Mouse (Mus musculus): ENCODE measurements around the gene Rsph1.

The Rsph1 gene

DNA sequence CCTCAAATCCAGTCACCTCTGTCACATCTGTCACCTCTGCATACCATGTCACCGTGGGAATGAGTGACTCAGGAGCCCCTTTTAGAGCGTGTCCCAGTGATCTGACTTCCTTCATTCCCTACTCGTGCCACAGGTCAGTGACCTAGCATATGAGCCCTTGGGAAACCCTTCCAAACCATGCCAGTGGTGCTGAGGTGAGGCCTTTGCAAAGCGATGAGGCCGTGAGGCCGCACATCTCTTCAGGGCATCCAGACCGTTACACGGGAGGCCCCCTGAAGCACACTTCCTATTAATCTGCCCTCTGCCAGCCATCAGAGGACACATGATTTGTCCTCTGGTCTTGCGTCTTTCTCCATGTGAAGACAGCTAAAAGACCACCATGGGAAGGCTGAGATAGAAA is 2.4 kb upstream of the Rsph1 start:
- CTCF ChIA-PET: no interaction called here

DNA sequence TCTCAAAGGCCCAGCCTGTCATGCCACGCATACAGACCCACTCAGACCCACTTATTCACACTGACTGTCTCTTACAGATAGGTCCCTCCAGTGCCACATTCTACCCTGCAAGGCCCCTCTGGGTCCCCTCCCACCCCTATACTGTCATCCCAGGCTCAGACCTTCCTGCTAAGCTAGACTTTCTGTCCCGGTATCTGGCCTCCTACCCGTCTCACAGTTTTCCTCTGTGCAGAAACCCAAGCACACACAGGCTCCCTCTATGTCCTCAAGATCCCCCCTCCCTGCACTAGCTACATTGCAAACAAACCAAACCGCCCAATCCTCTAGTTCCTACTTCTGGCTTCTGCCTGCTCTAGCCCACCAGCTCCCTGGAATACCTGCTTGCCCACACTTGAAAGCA is 748 bp upstream of the Rsph1 start:
- CTCF ChIA-PET: interaction anchor here (0.6 to 0.8 kb wide), 2 partner anchors 10 to 13 kb away, joined by 3 to 7 read pairs; no protein-coding TSS in a partner anchor

DNA sequence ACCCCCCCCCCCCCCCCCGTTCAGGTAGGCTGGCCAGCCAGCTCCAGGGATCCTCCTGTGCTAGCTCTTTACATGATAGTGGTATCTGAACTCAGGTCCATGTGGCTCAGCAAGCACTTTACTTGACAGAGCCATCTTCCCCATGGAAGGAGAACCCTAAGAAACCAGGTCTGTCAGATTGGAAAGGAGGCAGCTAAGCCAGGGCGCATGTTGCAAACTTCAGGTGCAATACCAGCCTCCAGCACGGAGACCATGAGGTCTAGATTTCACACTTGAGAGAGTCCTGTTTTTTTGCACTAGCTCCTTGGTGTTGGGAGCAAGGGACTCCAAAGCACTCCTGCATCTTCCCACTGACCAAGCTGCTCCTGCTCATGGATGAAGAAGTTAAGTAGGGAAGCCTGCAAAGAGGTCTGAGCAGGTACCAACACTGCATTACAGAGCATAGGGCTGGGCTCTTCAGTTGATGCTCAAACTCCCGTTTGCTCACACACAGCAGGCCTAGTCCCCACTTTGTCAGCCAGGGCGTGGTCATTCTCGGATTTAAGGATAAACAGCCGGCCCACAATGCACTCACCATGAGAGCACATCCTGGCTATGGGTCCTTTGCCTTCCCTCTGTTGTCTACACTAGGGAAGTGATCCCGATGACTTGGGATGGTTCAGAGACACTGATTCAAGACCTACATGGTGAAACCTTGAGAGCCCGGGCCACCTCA is 819 bp downstream of the Rsph1 start:
- CTCF ChIA-PET: interaction anchor here (0.6 to 1.1 kb wide), 3 partner anchors 20 to 22 kb away, joined by 3 to 6 read pairs (median 3); no protein-coding TSS in a partner anchor

DNA sequence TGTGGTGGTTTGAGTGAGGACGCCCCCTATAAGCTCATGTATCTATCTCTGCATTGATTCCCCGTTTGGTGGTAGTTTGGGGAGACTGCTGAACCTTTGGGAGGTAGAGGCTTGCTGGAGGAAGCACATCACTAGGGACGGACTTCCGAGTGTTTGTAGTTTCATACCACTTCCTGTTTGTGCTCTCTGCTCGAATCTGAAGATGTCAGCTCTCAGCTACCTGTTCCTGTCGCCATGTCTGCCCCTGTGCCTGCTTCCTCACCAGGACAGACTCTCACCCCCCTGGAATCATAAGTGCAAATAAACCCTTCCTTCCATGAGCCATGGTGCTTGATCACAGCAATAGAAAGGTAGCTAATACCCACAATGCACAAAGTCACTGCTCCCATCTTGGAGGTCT is 2.0 kb downstream of the Rsph1 start:
- CTCF ChIA-PET: no interaction called here

DNA sequence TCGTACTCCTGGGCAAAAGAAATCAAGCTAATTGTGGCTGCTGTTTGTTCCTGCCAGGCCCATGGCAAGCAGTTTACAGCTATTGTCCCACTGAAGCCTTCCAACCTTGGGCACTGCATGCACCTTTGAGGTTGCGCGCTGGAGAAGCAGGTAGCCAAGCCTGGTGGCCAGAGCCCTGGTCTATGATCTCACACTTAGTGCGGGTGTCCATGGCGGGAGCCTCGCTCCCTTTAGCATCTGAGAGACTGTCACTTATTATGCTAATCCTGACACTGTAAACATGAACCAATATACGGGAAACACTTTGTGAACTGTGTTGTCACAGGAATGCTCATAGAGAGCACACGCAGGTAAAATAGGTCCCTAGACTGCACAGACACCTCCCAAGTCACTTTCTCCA is 3.6 kb downstream of the Rsph1 start:
- CTCF ChIA-PET: no interaction called here

DNA sequence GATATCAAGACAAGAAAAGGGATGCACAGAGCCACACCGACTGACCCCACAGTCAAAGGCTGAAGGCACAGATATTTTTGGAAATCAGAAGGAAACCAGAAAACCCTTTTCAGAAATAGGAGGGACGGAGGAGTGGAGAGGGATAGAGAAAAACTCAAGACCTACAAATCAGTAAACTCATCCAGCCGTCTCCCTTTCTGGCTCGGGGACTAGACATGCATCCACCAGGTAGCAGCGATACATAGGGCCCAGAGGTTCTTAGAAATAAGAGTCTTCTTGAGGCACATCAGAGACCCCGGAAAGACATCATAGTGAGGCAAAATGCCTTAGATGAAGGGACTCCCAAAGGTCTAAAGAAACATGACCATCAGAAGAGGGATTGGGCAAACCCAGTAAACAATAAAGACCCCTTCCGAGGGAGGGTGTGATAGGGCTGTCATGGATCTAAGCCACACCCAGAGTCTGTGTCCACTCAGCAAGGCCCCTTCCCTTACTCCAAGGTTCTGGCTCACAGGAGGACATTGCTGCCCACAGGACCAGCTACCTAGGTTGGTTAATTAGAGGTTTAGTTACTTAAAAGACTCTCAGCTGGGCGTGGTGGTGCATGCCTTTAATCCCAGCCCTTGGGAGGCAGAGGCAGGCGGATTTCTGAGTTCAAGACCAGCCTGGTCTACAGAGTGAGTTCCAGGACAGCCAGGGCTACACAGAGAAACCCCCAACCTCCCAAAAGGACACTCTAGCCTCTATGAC is 4.6 kb downstream of the Rsph1 start:
- CTCF ChIA-PET: no interaction called here

DNA sequence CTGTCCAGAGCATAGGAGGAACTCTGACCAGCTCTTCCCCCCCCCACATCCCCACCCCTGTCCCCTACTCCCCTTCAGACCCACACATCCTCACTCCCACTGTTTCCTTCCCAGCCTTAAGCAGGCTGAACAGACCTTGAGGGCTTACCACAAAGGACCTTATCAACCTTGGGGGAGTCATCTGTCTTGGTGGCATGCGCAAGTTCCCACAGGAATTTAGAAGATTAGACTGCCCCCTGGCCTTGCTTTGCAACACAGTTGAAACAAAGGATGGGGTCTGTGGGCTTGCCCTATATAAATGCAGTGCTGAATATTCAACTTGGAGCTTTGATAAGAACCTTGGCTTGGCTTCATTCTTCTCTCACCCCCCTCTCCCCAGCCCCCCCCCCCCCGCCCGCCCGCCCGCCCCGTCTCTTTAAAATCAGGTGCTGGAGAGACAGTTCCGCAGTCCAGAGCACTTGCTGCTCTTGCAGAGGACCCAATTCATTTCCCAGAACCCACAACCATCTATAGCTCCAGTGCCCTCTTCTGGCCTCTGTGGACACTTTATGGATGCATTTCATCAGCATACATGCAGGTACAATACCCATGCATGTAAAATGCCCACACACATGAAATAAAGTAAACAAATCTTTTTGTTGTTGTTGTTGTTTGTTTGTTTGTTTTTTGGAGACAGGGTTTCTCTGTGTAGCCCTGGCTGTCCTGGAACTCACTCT is 5.9 kb downstream of the Rsph1 start:
- CTCF ChIA-PET: no interaction called here

DNA sequence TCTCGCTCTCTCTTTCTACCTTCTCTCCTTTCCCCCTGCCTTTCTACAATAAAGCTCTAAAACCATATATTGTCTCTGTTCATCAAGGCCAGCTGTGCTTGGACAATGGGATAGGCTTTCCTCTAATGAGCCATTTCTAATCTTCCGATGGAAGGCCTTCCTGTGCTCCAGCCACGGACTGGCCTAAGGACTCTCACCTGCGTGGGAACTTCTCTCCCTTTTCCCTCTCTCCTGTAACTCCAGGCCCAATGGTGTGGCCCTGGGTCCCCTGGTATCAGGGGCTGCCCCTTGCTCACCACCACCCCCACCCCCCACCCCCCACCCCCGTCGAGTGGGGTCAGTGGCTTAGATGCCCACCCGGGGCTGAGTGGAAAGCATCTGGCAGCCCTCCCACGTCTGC is 6.4 kb downstream of the Rsph1 start:
- CTCF ChIA-PET: interaction anchor here (0.5 to 0.6 kb wide), 2 partner anchors 26 to 35 kb away, joined by 3 to 9 read pairs; no protein-coding TSS in a partner anchor

DNA sequence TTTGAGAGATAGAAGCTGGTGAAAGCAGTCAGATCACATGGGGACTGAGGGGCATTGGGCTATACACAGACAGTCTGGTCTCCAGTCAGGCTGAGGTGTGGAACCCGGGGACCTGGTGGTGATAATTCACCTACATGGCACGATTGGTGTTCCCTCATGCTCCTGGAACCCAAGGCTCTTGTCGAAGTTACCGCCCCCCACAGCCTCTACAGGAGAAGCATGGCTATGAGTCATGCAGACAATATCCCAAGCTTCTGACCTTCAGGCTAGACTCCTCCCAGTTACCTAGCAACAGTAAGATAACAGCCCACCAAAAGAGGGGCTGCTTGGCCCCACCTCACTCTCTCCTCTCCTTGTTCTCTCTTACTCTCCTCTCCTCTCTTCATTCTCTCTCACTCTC is 6.9 kb downstream of the Rsph1 start:
- CTCF ChIA-PET: interaction anchor here (0.5 to 0.6 kb wide), 2 partner anchors 25 to 35 kb away, joined by 3 to 9 read pairs; no protein-coding TSS in a partner anchor

DNA sequence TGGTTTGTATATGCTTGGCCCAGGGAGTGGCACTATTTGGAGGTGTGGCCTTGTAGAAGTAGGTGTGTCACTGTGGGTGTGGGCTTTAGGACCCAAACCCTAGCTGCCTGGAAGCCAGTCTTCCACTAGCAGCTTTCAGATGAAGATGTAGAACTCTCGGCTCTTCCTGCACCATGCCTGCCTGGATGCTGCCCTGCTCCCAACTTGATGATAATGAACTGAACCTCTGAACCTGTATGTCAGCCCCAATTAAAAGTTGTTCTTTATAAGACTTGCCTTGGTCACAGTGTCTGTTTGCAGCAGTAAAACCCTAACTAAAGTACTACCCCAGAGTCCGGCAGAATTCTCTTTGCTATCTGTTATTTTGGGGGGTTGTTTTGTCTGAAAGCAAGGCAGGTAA is 7.4 kb downstream of the Rsph1 start:
- CTCF ChIA-PET: no interaction called here

DNA sequence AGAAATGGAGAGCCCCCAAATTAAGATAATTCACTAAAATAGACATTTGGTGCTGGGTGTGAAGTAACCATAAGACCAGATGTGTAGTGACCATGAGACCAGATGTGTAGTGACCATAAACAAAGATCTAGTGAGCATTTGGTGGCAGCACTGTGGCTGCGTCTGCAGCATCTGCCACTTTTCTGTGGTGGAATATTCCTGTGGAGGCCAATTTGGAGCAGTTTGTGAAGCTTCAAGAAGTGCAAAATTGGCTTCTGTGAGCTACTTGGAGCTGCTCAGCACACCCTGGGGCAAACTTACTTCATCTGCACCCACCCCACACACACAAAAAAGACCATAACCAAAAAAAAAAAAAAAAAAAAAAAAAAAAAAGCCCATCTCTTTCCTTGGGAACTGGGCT is 9.2 kb downstream of the Rsph1 start:
- CTCF ChIA-PET: no interaction called here

DNA sequence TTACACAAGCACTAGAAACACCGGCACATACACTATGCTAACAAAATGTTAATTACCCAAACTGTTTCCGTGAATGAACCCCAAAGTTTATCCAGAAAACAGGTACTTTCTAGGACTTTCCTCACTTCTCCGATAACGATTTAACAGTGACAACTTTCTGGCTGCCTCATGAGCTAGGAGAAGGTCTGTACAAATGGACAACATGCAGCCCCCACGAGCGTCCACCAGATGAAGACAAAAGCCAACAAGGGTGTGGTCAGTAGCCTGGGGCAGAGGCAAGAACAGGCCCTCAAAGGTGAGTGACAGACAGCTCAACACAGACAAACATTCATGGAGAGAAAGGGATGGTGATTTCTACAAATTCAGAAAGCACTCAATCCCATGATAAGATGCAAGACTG is 9.6 kb downstream of the Rsph1 start:
- CTCF ChIA-PET: no interaction called here

DNA sequence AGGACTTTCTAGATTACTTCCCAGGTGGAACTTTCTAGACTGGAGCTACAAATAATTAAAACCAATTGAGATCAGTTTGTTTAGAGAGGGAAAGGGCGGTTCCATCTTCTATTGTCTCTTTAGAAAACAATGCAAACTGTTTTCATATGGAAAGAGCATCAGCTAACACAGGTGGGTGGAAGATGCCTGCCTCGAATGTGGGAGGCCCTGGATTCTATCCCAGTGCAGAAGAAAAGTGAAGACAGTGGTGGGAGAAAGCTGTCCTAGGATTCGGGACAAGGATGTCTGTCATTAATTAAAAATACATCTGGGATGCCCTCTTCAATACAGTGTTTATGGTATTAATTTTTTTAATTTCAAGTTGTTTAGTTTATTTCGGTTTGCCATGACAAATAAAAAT is 10.0 kb downstream of the Rsph1 start:
- CTCF ChIA-PET: no interaction called here

DNA sequence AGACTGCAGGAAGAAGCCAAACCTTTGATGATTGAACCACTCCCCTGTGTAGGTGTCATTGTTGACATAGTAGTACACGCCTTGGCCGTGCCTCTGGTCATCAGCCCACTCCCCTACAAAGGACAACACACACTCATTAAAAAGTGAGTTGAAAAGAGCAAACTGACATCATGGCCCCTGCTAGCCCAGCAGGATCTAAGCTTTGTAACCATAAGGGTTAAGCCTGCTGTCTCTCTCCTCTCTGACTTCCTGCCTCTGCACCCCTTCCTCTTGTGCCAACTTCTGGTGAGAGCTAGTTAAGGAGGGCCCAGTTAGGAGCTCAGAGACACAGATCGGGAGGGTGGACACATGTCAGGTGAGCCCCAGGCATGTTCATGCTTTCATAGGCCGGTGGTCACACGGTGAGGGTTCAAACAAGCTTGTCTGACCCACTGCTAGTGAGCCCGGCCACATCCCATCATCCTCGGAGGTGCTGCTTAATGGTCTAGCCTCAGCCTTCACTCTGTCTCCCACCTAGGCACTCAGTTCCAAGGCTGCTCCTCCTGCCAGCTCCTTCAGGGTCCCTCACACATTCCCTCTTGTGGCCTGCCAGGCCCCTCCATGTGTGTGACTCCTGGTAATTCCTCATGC is 10.7 kb downstream of the Rsph1 start:
- CTCF ChIA-PET: no interaction called here

DNA sequence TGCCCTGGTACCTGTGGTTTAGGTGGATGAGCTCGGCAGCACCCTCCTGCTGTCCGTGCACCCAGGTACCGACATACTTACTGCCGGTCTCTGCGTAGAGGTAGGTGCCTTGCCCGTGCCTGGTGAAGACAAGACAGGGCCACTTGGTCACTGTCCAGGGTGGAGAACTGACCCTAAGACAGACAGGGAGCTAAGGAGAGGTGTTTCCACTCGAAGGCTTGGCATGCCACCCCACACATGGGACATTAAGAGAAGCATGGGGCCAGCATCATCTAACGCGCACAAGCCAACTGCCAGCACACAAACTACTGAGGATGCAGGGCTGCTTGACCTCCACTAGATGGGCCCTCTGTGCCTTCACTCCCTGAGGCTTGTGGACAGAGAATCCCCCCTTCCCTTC is 11.4 kb downstream of the Rsph1 start:
- CTCF ChIA-PET: no interaction called here

DNA sequence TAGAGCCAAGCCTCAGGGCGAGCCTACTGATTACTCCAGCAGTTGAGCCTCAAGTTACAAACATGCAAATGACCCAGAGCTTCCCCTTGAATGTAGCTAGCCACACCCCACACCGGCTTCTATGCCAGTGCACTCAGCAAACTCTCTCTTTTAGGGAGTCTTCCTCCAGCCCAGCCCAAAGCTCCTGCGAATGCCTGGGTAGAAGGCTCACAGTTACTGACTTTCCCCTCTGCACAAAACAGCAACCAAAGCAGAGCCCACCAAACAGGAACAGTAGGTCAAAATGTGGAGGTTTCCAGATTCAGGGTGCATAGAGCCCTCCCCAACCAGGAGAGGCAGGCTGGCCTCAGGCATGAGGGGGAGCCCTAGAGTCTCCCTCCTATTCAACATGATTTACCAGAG is 12.0 kb downstream of the Rsph1 start:
- CTCF ChIA-PET: interaction anchor here (0.8 kb wide), 1 partner anchor 12 kb away, joined by 3 read pairs; the partner anchor contains the start of gene Rsph1

DNA sequence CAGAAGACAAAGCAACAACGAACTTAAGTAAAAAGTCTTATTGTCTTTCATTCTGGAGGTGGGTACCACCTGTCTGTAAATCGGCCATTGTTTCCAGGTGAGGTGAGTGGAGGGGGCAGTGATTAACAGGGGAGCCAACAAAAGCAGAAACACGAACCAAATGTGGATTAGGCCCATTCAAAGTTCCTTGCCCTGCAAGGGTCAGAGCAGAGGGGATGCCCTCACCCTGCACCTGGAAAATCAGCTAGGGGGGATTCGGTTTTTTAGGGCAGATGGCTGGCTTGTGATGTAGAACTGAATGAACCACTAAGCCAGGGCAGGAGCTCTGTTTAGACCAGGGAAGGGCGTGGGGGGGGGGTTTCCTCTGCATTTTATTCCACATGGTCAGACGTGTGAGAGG is 12.8 kb downstream of the Rsph1 start:
- CTCF ChIA-PET: interaction anchor here (0.5 to 0.8 kb wide), 4 partner anchors 13 to 1126 kb away, joined by 3 to 5 read pairs (median 3); partner anchors contain the start of gene Rsph1

DNA sequence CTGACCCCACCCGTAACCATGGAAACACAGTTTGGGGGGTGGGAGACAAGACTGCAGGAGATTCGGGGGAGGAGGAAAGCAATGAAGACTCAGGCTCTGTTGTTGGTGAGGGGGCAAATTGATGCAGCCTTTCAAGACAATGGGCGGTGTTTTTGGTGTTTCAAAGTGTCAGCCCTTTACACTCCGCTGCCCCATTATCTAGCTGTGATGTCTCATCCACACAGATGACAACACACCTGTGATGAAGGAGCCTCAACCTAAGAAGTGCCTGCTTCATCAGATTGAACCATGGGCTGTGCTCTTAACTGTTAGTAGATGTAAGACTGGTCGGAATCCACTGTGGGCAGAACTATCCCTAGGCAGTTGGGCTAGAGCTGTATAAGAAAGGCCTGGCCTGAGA is 13.4 kb downstream of the Rsph1 start:
- CTCF ChIA-PET: no interaction called here

DNA sequence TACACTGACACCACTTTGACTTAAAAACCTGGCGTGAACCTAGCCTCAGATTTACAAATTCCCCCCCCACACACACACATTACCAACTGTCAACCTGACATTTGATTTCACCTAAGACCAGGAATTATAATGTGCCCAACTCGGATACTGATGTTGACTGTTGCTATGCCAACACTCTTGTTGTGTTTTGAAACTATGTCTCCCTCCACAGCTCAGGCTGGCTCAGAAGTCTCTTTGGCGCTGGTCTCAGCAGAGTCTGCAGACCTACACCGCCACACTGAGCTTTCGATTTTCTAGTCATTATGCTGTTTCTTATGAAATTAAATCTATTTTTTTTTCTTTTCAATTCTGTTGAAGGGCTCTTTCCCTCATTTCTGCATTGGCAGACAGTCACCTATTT is 14.5 kb downstream of the Rsph1 start:
- CTCF ChIA-PET: no interaction called here

DNA sequence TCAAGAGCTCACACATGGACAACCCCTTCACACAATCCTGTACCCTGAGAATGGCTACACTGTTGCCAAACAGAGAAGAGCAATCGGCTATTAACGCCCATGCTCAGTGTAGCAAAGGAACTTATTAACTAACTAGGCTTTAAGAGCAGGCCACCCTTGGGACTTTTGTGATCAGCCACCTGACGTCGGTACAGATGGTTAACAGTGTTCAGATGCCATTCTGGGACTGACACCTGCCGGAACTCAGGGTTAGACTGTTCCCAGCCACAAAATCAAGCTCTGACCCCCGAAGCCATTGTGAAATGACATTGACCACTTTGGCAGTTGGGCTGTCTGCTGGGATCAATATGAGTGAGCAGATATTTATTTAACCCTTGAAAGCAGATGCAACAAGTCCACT is 15.8 kb downstream of the Rsph1 start:
- CTCF ChIA-PET: no interaction called here

DNA sequence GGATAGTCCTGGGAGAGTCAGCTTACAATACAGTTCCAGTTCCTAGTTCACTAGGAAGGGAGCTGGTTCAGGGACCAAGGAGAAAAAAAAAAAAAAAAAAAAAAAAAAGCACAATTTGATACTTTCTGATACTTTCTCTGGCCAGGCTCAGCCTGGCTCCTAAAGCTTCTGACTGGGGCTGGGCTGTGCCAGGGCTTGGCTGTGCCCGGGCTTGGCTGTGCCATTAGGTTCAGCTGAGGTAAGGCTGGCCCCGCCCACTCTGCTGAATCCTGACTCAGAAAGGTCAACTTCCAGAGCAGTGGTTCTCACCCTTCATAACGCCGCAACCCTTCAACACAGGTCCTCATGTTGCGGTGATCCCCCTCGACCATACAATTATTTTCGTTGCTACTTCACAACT is 16.8 kb downstream of the Rsph1 start:
- CTCF ChIA-PET: no interaction called here

DNA sequence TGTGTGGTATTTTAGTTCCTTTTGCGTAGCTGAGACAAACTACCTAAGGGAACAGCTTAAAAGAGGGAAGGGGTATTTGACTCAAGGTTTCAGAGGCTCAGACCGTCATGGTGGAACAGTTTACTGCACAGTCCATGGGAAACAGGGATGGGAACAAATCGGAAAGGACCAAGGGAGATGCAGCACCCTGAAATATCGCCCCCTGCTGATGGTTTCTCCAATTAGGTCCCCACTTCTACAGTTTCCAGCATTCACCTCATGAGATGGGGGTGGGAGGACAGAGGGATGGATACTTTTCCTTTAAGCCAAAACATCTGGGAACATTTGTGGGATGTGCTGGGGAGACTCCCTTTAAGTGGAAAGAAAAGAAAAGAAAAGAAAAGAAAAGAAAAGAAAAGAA is 17.4 kb downstream of the Rsph1 start:
- CTCF ChIA-PET: no interaction called here

All from spleen, embryonic (tissue).